Mouse (Mus musculus): ENCODE data around the gene Vac14.

- TF ChIP-seq CTCF (IDR thresholded peaks at IDR 0.05; ENCODE audit: extremely low read depth, insufficient read depth, low read length) (no peak), POLR2A (IDR thresholded peaks at IDR 0.05; ENCODE audit: extremely low read depth, insufficient read depth, low read length) (no peak)
These were observed 100.0 kb downstream of the Vac14 start for GRCm38 (mm10) chr8:110718209-110718968.
